Mouse (Mus musculus): ENCODE data around the gene Insig2. TPM values are rescaled to one million over a fixed set of nuclear protein-coding genes. Genes with fewer than 3 reads are reported as not detected.

Gene Insig2
- total RNA-seq, 1 experiment: 24.9 TPM

DNA sequence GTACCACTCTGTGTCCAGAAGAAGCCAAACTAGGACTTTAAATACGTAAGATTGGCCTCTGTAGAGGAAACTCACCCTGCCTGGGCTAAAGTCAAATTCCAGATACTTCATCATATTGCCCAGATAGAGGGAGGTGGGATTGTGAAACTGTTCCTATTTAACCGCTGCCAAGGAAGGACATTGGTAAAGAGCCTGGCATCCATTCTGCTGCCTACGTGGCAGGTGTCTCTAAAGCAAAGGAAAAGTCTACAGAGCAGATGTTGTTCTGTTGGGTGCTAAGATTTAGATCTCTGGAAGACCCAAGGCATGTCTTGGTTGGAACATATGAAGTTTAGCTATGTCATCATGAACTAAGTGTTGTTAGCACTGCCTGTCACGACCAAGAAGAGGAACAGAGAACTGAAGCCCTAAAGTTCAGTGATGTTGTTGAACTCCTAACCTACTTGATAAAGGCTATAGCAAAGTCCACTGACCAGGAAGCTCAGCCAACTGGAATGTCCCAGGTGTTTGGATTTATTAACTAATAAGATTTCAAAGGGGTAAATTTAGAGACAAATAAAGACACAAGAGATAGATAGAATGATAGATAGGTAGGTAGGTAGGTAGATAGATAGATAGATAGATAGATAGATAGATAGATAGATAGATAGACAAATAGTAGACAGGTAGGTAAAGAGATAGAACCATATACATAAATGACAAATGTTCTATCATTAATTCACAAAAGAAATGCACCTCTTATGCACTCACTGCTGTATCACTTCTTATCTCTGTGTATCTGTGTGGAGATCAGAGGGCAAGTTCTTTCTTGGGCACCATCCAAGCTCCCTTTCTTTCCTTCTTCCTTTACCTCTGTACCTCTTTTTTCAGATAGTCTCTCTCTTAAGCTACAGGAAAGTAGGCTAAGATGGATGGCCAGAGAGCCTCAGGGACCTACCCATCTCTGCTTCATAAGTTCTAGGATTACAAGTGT is 16.8 kb upstream of the Insig2 start:
- Histone ChIP-seq H3K4me3 (ENCODE audit: insufficient read depth in 1 of 2, low read depth in 1 of 2, low read length in 2 of 2, poor library complexity in 1 of 2, severe bottlenecking in 1 of 2) (no peak overlapping the region), H3K36me3 (ENCODE audit: control insufficient read depth, insufficient read depth, low read length, poor library complexity, severe bottlenecking) (no peaks in the 10 kb centered on the region), H3K9me3 (ENCODE audit: control insufficient read depth, insufficient read depth, low read depth, low read length) (no peaks in the 10 kb centered on the region), H3K9ac (ENCODE audit: insufficient read depth, low read depth, low read length, poor library complexity, severe bottlenecking) (no peak overlapping the region), H3K27ac (ENCODE audit: insufficient read depth, low read depth, low read length, poor library complexity, severe bottlenecking) (no peak overlapping the region), H3K4me1 (ENCODE audit: control insufficient read depth in 2 of 2, insufficient read depth in 2 of 2, low read length in 2 of 2, poor library complexity in 1 of 2) (no peaks in the 10 kb centered on the region)
- in situ Hi-C loops (cut with MboI; ENCODE audit: low sequenced_read_pairs in 2 of 2, unreplicated experiment in 2 of 2): no loop called here
- TF ChIP-seq MAFK (IDR thresholded peaks at IDR 0.05; ENCODE audit: insufficient read depth, low read depth, low read length) (no peak), HCFC1 (IDR thresholded peaks at IDR 0.05; ENCODE audit: borderline replicate concordance, insufficient read depth, low read length) (no peak), CHD2 (IDR thresholded peaks at IDR 0.05; ENCODE audit: low read depth, low read length) (no peak), ZC3H11A (IDR thresholded peaks at IDR 0.05; ENCODE audit: borderline replicate concordance, low read depth, low read length) (no peak), ZNF384 (IDR thresholded peaks at IDR 0.05; ENCODE audit: low read depth, low read length) (no peak)
- DNase-seq (ENCODE audit: low read depth, low spot score): no peak

- Histone ChIP-seq H3K4me1 (ENCODE audit: control insufficient read depth in 2 of 2, insufficient read depth in 2 of 2, low read length in 2 of 2, poor library complexity in 1 of 2) (no peaks in the 10 kb centered on the region), H3K27ac (ENCODE audit: insufficient read depth, low read depth, low read length, poor library complexity, severe bottlenecking) (no peak overlapping the region), H3K9me3 (ENCODE audit: control insufficient read depth, insufficient read depth, low read depth, low read length) (no peaks in the 10 kb centered on the region), H3K4me3 (ENCODE audit: insufficient read depth in 1 of 2, low read depth in 1 of 2, low read length in 2 of 2, poor library complexity in 1 of 2, severe bottlenecking in 1 of 2) (no peak overlapping the region), H3K9ac (ENCODE audit: insufficient read depth, low read depth, low read length, poor library complexity, severe bottlenecking) (no peak overlapping the region), H3K36me3 (ENCODE audit: control insufficient read depth, insufficient read depth, low read length, poor library complexity, severe bottlenecking) (no peaks in the 10 kb centered on the region)
- no peak for DNase-seq (ENCODE audit: low read depth, low spot score)
- in situ Hi-C loops (cut with MboI; ENCODE audit: low sequenced_read_pairs in 2 of 2, unreplicated experiment in 2 of 2): no loop called here
- no peak for TF ChIP-seq HCFC1 (IDR thresholded peaks at IDR 0.05; ENCODE audit: borderline replicate concordance, insufficient read depth, low read length)
- no peak for TF ChIP-seq ZNF384 (IDR thresholded peaks at IDR 0.05; ENCODE audit: low read depth, low read length)
- no peak for TF ChIP-seq ZC3H11A (IDR thresholded peaks at IDR 0.05; ENCODE audit: borderline replicate concordance, low read depth, low read length)
- no peak for TF ChIP-seq MAFK (IDR thresholded peaks at IDR 0.05; ENCODE audit: insufficient read depth, low read depth, low read length)
- TF ChIP-seq CHD2 (IDR thresholded peaks at IDR 0.05; ENCODE audit: low read depth, low read length): no peak
These were observed 11.6 kb upstream of the Insig2 start for GRCm38 (mm10) chr1:121343966-121344365.

GRCm38 (mm10) chr1:121335789-121336188 is 3.4 kb upstream of the Insig2 start:
- DNase-seq (ENCODE audit: low read depth, low spot score): no peak
- H3K9ac ChIP-seq (ENCODE audit: insufficient read depth, low read depth, low read length, poor library complexity, severe bottlenecking): no peak overlapping the region
- no peaks in the 10 kb centered on the region for H3K4me1 ChIP-seq (ENCODE audit: control insufficient read depth in 2 of 2, insufficient read depth in 2 of 2, low read length in 2 of 2, poor library complexity in 1 of 2)
- H3K4me3 ChIP-seq (ENCODE audit: insufficient read depth in 1 of 2, low read depth in 1 of 2, low read length in 2 of 2, poor library complexity in 1 of 2, severe bottlenecking in 1 of 2): no peak overlapping the region
- in situ Hi-C loops (cut with MboI; ENCODE audit: low sequenced_read_pairs in 2 of 2, unreplicated experiment in 2 of 2): no loop called here
- H3K27ac ChIP-seq (ENCODE audit: insufficient read depth, low read depth, low read length, poor library complexity, severe bottlenecking): no peak overlapping the region
- H3K9me3 ChIP-seq (ENCODE audit: control insufficient read depth, insufficient read depth, low read depth, low read length): no peaks in the 10 kb centered on the region
- TF ChIP-seq ZNF384 (IDR thresholded peaks at IDR 0.05; ENCODE audit: low read depth, low read length): no peak
- TF ChIP-seq HCFC1 (IDR thresholded peaks at IDR 0.05; ENCODE audit: borderline replicate concordance, insufficient read depth, low read length): no peak
- TF ChIP-seq MAFK (IDR thresholded peaks at IDR 0.05; ENCODE audit: insufficient read depth, low read depth, low read length): no peak
- TF ChIP-seq CHD2 (IDR thresholded peaks at IDR 0.05; ENCODE audit: low read depth, low read length): no peak
- no peak for TF ChIP-seq ZC3H11A (IDR thresholded peaks at IDR 0.05; ENCODE audit: borderline replicate concordance, low read depth, low read length)
- no peaks in the 10 kb centered on the region for H3K36me3 ChIP-seq (ENCODE audit: control insufficient read depth, insufficient read depth, low read length, poor library complexity, severe bottlenecking)

GRCm38 (mm10) chr1:121333986-121334703 is 1.8 kb upstream of the Insig2 start:
- TF ChIP-seq HCFC1 (IDR thresholded peaks at IDR 0.05; ENCODE audit: borderline replicate concordance, insufficient read depth, low read length) (no peak), ZNF384 (IDR thresholded peaks at IDR 0.05; ENCODE audit: low read depth, low read length) (no peak), MAFK (IDR thresholded peaks at IDR 0.05; ENCODE audit: insufficient read depth, low read depth, low read length) (no peak), CHD2 (IDR thresholded peaks at IDR 0.05; ENCODE audit: low read depth, low read length) (no peak), ZC3H11A (IDR thresholded peaks at IDR 0.05; ENCODE audit: borderline replicate concordance, low read depth, low read length) (no peak)
- no peaks in the 10 kb centered on the region for H3K9me3 ChIP-seq (ENCODE audit: control insufficient read depth, insufficient read depth, low read depth, low read length)
- no peak overlapping the region for H3K4me3 ChIP-seq (ENCODE audit: insufficient read depth in 1 of 2, low read depth in 1 of 2, low read length in 2 of 2, poor library complexity in 1 of 2, severe bottlenecking in 1 of 2)
- DNase-seq (ENCODE audit: low read depth, low spot score): no peak
- in situ Hi-C loops (cut with MboI; ENCODE audit: low sequenced_read_pairs in 2 of 2, unreplicated experiment in 2 of 2): no loop called here
- H3K9ac ChIP-seq (ENCODE audit: insufficient read depth, low read depth, low read length, poor library complexity, severe bottlenecking): no peak overlapping the region
- H3K4me1 ChIP-seq (ENCODE audit: control insufficient read depth in 2 of 2, insufficient read depth in 2 of 2, low read length in 2 of 2, poor library complexity in 1 of 2): no peaks in the 10 kb centered on the region
- no peak overlapping the region for H3K27ac ChIP-seq (ENCODE audit: insufficient read depth, low read depth, low read length, poor library complexity, severe bottlenecking)
- H3K36me3 ChIP-seq (ENCODE audit: control insufficient read depth, insufficient read depth, low read length, poor library complexity, severe bottlenecking): no peaks in the 10 kb centered on the region
